Mouse (Mus musculus): ENCODE data around the gene Hspg2. TPM values are rescaled to one million over a fixed set of nuclear protein-coding genes. Genes with fewer than 3 reads are reported as not detected.
"Not testable (repeated sequence)": the region's sequence is repeated elsewhere in the genome, so short reads cannot be mapped to it uniquely, and the experiment has no call there.

Gene Hspg2
- 19.0 and 19.7 TPM in 2 replicates for polyA plus RNA-seq (2016; fragmentation: Nextera tagmentation; extraction: Ambion mirVana)

DNA sequence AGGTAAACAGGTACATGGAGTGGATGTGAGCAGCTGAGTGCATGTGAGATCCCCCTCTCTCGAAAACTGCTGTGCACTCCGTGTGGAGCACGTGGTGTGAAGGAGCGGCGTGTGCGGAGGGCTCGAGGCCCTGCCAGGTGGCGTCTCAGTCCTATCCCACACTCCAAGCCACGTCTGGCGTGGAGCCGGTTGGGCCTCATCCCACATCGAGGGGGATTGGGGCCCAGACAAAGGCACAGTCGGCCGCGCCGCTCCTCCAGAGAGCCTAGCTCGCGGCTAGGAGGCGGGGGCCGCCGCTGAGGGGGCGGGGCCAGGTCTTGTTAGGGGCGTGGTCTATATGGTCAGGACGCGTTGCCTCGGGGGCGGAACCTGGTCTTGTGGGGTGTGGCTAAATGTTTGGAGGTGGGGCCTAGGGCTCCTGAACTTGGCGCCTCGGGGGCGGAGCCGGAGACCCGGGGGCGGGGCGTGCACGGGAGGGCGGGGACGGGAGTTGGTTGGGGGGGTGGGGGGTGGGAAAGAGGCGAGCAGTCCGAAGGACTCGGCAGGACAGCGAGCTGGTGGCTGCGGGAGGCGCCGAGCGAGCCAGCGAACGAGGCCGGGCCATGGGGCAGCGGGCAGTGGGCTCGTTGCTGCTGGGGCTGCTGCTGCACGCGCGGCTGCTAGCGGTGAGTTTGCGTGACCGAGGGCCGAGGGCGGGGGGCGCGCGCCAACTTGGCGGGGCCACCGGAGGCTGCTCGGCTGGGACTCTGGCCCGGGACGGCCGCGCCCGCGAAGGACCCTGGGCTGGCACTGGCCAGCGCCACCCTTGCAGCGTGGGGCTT is at the start of gene Hspg2:
Gene Hspg2, plus strand, starts transcription at position 510 of the 821 bp plus-strand sequence.
- Histone ChIP-seq H3K27ac (peak within 1 kb of the TSS; percentile 83), H3K4me1 (peaks cover 47% of the 10 kb centered on the region), H3K4me2 (replicated peaks) (peak within 1 kb of the TSS; percentile 64), H3K4me3 (peak within 1 kb of the TSS; percentile 51), H3K9ac (peak within 1 kb of the TSS; percentile 65), H3K36me3 (no peaks in the 10 kb centered on the region), H3K27me3 (no peaks in the 10 kb centered on the region), H3K9me3 (no peaks in the 10 kb centered on the region)
- WGBS = 1% methylated on average over 61 of the region's 72 CpGs
- peak; percentile 87 for ATAC-seq (ENCODE audit: insufficient number of reproducible peaks, insufficient read depth, low FRiP score, low TSS enrichment)

DNA sequence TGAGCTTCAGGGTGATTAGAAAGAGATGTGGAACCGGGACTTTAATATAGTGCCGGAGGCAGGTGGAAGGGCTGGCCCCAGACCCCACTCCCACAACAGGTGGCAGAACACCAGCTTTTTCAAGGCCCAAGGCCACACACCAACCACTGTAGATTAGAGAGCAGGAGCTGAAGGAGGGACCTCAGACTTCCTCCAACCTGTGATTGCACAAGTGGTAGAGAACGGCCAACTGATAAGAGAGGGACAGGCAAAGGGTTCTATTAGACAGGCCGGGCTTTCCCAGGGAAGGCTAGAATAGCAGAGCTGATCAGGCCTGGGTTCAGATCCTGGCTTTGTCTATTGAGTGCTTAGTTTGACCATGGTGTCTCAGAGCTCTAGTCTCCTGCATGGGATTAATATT is 38.1 kb upstream of the Hspg2 start, which contains the start of gene Cela3b:
Gene Cela3b, minus strand, starts transcription at position 39 of the 400 bp plus-strand sequence.
- WGBS = 94% methylated on average over 4 of the region's 4 CpGs
- H3K27me3 ChIP-seq = no peaks in the 10 kb centered on the region
- no peak within 1 kb of the TSS for H3K4me3 ChIP-seq
- H3K4me1 ChIP-seq = no peaks in the 10 kb centered on the region
- no peaks in the 10 kb centered on the region for H3K36me3 ChIP-seq
- H3K27ac ChIP-seq = no peak within 1 kb of the TSS
- ATAC-seq (ENCODE audit: insufficient number of reproducible peaks, insufficient read depth, low FRiP score, low TSS enrichment) = no peak
- H3K9ac ChIP-seq = no peak within 1 kb of the TSS
- no peak within 1 kb of the TSS for H3K4me2 ChIP-seq (replicated peaks)
- H3K9me3 ChIP-seq = no peaks in the 10 kb centered on the region

DNA sequence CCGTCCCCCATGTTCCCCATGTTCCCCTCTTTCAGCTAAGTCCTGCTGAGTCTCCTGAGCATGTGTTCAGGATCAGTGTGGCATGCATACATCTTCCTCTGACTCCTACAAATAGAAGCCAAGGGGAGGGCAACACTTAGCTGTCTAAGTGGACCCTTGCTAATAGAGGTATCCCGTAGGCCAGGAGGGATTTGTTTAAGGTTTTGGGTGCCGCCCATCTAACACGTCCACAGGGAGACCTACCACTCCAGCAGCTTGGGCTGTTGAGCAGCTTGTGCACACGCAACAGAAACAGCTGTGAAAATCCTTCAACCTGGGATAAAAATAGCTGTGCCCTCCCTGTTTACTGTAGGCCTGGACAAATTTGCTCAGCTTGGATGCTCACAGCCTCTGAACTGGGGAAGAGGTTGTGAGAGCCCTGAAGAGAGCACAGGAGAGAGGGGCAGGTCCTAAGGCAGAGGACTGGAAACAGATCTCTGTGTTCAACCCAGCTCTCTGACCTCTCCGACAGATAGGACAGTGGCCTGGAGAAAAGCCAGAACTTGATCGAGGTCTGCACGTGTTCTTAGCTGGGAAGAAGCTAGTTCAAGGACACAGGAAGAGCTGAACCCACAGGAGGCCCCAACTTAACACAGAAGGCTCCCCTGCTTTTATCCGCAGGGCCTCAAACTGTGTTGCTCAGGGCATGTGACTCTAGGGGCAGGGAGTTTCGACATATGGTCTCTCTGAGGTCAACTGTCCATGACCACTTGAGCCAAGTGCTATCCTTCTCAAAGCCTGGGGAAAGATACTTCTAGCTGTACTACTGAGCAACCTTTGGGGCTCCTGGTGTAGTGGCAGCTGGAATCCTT is 35.6 kb upstream of the Hspg2 start:
- H3K9ac ChIP-seq; H3K27ac ChIP-seq; H3K4me3 ChIP-seq; H3K36me3 ChIP-seq; H3K4me1 ChIP-seq; H3K27me3 ChIP-seq; H3K4me2 ChIP-seq (replicated peaks); H3K9me3 ChIP-seq; ATAC-seq (ENCODE audit: insufficient number of reproducible peaks, insufficient read depth, low FRiP score, low TSS enrichment): not testable (repeated sequence)
- WGBS = 77% methylated on average over 10 of the region's 10 CpGs

DNA sequence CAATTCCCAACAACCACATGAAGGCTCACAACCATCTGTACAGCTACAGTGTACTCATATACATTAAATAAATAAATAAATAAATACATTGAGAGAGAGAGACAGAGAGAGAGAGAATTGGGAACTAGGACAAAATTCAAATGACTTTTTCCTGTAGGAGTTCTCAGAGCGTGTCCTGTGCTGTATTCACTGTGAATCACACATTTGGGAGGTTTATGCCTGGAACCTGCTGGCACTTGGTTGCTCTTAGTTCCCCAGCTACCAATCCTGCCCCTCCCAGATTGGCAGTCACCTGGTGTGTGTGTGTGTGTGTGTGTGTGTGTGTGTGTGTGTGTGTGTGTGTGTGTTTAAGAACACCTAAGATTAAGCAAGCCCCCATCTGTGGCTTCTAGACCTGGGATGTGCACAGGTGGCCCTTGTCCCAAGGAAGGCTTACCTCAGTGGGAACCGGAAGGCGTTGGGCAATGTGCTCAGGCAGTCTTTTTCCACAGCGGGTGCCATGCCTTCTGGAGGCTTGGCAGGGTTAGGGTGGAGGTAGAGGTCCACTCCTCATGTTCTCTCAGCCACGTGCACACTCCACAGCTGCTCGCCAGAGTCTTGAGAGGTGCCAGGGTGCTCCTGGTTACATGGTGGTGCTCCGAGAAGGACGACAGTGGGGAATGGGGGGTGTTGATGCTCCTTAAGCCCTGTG is 31.4 kb upstream of the Hspg2 start:
- H3K4me2 ChIP-seq (replicated peaks) = no peak overlapping the region
- 89% methylated on average over 8 of the region's 8 CpGs for WGBS
- H3K27me3 ChIP-seq = no peaks in the 10 kb centered on the region

DNA sequence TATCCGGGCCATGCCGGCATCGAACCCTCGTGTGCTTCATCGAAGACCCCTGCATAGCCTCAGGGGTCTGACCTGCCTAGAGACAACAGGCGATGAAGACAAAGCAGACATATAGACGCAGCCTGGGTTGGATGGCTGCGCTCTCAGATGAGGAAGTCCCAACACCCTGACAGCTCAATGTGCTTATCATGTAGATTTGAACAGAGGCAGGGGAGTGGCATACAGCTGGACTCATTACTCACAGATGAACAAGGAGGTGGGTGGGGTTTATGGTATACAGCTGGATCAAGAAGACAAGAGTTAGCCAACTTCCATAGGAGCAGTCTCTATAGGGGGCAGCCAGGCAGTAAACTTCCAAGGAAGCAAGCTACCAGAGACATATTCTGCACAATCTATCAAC is 29.7 kb upstream of the Hspg2 start:
- no peaks in the 10 kb centered on the region for H3K9me3 ChIP-seq
- no peaks in the 10 kb centered on the region for H3K4me1 ChIP-seq
- 85% methylated on average over 8 of the region's 8 CpGs for WGBS
- H3K4me2 ChIP-seq (replicated peaks) = no peak overlapping the region
- H3K36me3 ChIP-seq = no peaks in the 10 kb centered on the region
- H3K4me3 ChIP-seq = no peak overlapping the region
- no peak overlapping the region for H3K9ac ChIP-seq
- H3K27me3 ChIP-seq = no peaks in the 10 kb centered on the region
- no peak overlapping the region for H3K27ac ChIP-seq
- no peak for ATAC-seq (ENCODE audit: insufficient number of reproducible peaks, insufficient read depth, low FRiP score, low TSS enrichment)

More for the DNA sequence above, 31.4 kb upstream of the Hspg2 start:
- ATAC-seq (ENCODE audit: insufficient number of reproducible peaks, insufficient read depth, low FRiP score, low TSS enrichment) = no peak
- H3K4me1 ChIP-seq = no peaks in the 10 kb centered on the region
- H3K9ac ChIP-seq = no peak overlapping the region
- no peaks in the 10 kb centered on the region for H3K9me3 ChIP-seq
- H3K4me3 ChIP-seq = no peak overlapping the region
- H3K27ac ChIP-seq = no peak overlapping the region
- no peaks in the 10 kb centered on the region for H3K36me3 ChIP-seq

DNA sequence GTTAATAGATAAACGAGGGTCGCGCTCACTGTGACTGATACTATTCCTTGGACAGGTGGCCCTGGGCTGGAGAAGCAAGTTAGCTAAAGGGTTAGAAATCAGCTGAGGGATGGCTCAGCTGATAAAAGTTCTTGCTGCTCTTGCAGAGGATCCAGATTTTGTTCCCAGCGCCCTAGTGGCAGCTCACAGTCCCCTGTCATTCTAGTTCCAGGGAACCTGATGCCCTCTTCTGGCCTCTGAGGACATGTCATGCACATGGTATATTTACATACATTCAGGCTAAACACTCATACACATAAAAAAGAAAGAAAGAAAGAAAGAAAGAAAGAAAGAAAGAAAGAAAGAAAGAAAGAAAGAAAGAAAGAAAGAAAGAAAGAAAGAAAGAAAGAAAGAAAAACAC is 27.2 kb upstream of the Hspg2 start:
- H3K27me3 ChIP-seq = no peaks in the 10 kb centered on the region
- WGBS = 77% methylated on average over 4 of the region's 4 CpGs
- no peak overlapping the region for H3K27ac ChIP-seq
- no peak for ATAC-seq (ENCODE audit: insufficient number of reproducible peaks, insufficient read depth, low FRiP score, low TSS enrichment)
- no peaks in the 10 kb centered on the region for H3K36me3 ChIP-seq
- H3K4me2 ChIP-seq (replicated peaks) = no peak overlapping the region
- no peak overlapping the region for H3K9ac ChIP-seq
- H3K4me3 ChIP-seq = no peak overlapping the region
- no peaks in the 10 kb centered on the region for H3K4me1 ChIP-seq
- H3K9me3 ChIP-seq = no peaks in the 10 kb centered on the region

DNA sequence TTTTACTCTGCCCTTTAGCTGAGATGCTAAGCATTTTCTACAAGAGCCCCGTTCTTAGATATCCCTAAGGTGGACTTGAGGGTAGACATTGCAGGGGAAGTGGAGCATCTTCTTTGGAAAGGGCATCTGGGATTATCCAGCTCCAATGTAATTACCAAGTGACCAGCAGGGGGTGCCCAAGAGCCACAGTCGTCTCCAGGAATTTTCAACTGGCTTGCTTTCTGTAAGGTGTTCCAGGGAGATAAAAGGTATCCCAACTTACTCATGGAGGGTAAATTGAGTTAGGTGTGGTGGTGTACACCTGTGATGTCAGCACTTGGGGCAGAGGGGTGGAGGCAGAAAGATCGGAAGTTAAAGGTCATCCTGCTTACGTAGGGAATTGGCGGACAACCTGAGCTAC is 24.9 kb upstream of the Hspg2 start:
- H3K9me3 ChIP-seq = no peaks in the 10 kb centered on the region
- 18% methylated on average over 5 of the region's 5 CpGs for whole genome bisulfite sequencing
- H3K4me2 ChIP-seq (replicated peaks) = 0 out of 2 replicates have a peak overlapping the region, but pooled peaks have one; percentile 16

DNA sequence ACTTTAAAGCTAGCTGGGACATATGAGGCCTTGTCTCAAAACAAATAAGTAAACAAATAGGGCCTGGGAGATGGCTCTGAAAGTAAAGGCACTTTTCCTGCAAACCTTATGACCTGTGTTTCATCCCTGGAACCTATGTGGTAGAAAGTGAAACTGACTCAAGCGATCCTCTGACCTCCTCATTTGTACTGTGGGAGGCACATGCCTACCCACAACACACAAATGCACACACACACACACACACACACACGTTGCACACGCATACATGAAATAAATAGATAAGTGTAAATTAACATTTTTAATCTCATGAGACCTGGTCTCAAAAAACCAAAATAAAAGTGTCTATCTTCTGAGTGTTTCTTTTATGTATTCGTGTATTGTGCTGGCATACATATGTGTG is 22.7 kb upstream of the Hspg2 start:
- no peak overlapping the region for H3K9ac ChIP-seq
- no peak overlapping the region for H3K4me2 ChIP-seq (replicated peaks)
- H3K27ac ChIP-seq = no peak overlapping the region
- H3K4me1 ChIP-seq = peaks cover 14% of the 10 kb centered on the region
- ATAC-seq (ENCODE audit: insufficient number of reproducible peaks, insufficient read depth, low FRiP score, low TSS enrichment) = no peak
- no peaks in the 10 kb centered on the region for H3K9me3 ChIP-seq
- H3K36me3 ChIP-seq = no peaks in the 10 kb centered on the region
- H3K27me3 ChIP-seq = no peaks in the 10 kb centered on the region
- WGBS = 83% methylated on average over 4 of the region's 4 CpGs
- no peak overlapping the region for H3K4me3 ChIP-seq

More for the DNA sequence above, 24.9 kb upstream of the Hspg2 start:
- ATAC-seq (ENCODE audit: insufficient number of reproducible peaks, insufficient read depth, low FRiP score, low TSS enrichment) = no peak
- Histone ChIP-seq H3K27me3 (no peaks in the 10 kb centered on the region), H3K4me1 (peaks cover 11% of the 10 kb centered on the region), H3K4me3 (no peak overlapping the region), H3K36me3 (no peaks in the 10 kb centered on the region), H3K9ac (no peak overlapping the region), H3K27ac (no peak overlapping the region)

DNA sequence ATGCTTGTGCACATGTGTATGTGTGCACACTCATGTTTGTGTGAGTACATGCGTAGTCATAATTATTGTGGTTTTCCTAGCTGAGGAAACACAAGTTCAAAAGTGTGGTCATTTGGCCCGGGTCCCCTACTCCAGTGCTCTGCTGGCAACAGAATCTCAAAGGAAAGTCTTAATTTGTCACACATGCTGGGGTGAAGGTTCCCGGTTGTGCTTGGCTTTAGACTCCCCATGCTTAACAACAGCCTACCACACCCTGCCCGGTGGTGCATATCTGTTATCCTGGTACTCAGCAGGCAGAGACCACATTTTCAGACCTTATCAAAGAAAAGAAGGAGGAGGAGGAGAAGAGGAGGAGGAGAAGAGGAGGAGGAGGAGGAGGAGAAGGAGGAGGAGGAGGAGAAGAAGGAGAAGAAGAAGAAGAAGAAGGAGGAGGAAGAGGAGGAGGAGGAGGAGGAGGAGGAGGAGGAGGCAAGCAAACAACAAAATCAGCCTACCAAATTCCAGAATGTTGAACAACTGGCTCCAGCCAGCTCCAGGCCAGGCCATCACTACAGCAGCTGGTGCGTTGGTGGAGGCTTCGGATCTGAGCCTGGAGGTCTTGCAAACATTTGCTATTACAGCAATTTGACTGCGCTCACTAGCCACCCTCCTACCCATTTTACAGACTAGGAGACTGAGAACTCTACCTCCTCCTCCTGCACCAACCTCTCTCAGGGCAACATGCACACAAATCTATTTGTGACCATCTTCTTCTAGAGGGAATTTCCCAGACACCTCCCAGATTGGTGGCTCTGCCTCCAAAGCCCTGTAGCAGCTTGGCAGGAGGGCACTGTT is 21.0 kb upstream of the Hspg2 start:
- 70% methylated on average over 7 of the region's 7 CpGs for WGBS
- no peaks in the 10 kb centered on the region for H3K9me3 ChIP-seq
- no peaks in the 10 kb centered on the region for H3K27me3 ChIP-seq
- no peak overlapping the region for H3K27ac ChIP-seq
- no peak overlapping the region for H3K4me3 ChIP-seq
- no peak overlapping the region for H3K9ac ChIP-seq
- H3K4me1 ChIP-seq = peaks cover 14% of the 10 kb centered on the region
- no peaks in the 10 kb centered on the region for H3K36me3 ChIP-seq
- no peak for ATAC-seq (ENCODE audit: insufficient number of reproducible peaks, insufficient read depth, low FRiP score, low TSS enrichment)
- H3K4me2 ChIP-seq (replicated peaks) = no peak overlapping the region

DNA sequence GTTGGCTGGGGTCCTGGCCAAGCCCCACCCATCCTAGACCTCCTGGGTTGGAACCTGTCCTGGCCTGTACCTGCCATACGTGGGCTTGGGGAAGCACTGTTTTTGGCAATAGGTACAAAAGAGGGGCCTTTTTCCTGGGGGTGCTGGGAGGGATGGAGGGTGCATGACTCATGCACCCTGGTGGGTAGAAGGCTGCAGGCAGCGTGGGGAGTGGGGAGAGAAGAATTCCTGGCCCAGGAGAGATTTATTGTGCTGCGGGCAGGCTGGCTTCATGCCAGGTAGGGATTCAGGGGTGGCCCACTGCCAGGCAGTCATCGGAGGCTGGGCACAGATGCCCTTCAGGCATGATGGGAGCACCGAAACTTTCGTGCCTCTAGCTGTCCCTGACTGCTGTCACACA is 20.4 kb upstream of the Hspg2 start:
- no peaks in the 10 kb centered on the region for H3K9me3 ChIP-seq
- H3K4me2 ChIP-seq (replicated peaks) = no peak overlapping the region
- peaks cover 14% of the 10 kb centered on the region for H3K4me1 ChIP-seq
- ATAC-seq (ENCODE audit: insufficient number of reproducible peaks, insufficient read depth, low FRiP score, low TSS enrichment) = no peak
- no peak overlapping the region for H3K27ac ChIP-seq
- WGBS = 59% methylated on average over 6 of the region's 6 CpGs
- H3K27me3 ChIP-seq = no peaks in the 10 kb centered on the region
- H3K36me3 ChIP-seq = no peaks in the 10 kb centered on the region
- no peak overlapping the region for H3K9ac ChIP-seq
- H3K4me3 ChIP-seq = no peak overlapping the region

DNA sequence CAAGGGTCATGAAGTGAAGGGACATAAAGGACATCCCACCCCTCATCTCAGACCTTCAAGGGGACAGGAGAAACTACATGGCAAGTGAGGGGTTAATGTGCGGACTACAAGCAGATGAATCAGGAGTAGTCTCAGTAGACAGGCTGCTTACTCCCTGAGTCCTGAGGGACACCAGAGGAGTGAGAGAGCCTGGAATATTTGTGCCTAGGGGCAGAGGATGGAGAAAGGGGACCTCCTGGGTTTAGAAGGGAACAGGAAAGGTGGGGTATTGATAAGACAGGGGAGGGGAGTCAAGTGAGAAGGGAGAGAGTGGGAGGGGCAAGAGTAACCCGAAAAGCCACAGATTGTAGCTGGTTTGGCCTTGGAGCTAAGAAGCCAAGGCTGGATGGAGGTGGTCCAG is 19.9 kb upstream of the Hspg2 start:
- Histone ChIP-seq H3K4me2 (replicated peaks) (no peak overlapping the region), H3K4me3 (no peak overlapping the region), H3K27ac (no peak overlapping the region), H3K36me3 (no peaks in the 10 kb centered on the region), H3K4me1 (peaks cover 14% of the 10 kb centered on the region), H3K9ac (no peak overlapping the region), H3K27me3 (no peaks in the 10 kb centered on the region), H3K9me3 (no peaks in the 10 kb centered on the region)
- ATAC-seq (ENCODE audit: insufficient number of reproducible peaks, insufficient read depth, low FRiP score, low TSS enrichment) = no peak
- WGBS = 41% methylated on average over 2 of the region's 2 CpGs

All from embryonic facial prominence, embryonic 12.5 days (tissue).